Mouse (Mus musculus): ENCODE results near the gene Ttc27. TPM values are rescaled to one million over a fixed set of nuclear protein-coding genes. Genes with fewer than 3 reads are reported as not detected.

Gene Ttc27
- 10.0 TPM for polyA plus RNA-seq (2015; fragmentation: Illumina TruSeq; extraction: RNeasy Lipid Tissue Mini Kit (QIAGEN cat#74804); ENCODE audit: insufficient read depth, low read depth, low replicate concordance)

GRCm38 (mm10) chr17:74717618-74718151 lies at the start of gene Ttc27:
TSS of gene Ttc27 (plus strand) at chr17:74717732.

Other genes with a start within 250 kb of the Ttc27 start
- gene Yipf4, start 228.2 kb upstream of the Ttc27 start, polyA plus RNA-seq (2015; fragmentation: Illumina TruSeq; extraction: RNeasy Lipid Tissue Mini Kit (QIAGEN cat#74804); ENCODE audit: insufficient read depth, low read depth, low replicate concordance), result 9.6 TPM
- 23.5 TPM for gene Birc6, start 189.4 kb upstream of the Ttc27 start, polyA plus RNA-seq (2015; fragmentation: Illumina TruSeq; extraction: RNeasy Lipid Tissue Mini Kit (QIAGEN cat#74804); ENCODE audit: insufficient read depth, low read depth, low replicate concordance)